Mouse (Mus musculus): ENCODE data around the gene Macrod2. TPM values are rescaled to one million over a fixed set of nuclear protein-coding genes. Genes with fewer than 3 reads are reported as not detected.

Gene Macrod2
- polyA plus RNA-seq, 1 experiment from 2014 or later, result 28.7 TPM

DNA sequence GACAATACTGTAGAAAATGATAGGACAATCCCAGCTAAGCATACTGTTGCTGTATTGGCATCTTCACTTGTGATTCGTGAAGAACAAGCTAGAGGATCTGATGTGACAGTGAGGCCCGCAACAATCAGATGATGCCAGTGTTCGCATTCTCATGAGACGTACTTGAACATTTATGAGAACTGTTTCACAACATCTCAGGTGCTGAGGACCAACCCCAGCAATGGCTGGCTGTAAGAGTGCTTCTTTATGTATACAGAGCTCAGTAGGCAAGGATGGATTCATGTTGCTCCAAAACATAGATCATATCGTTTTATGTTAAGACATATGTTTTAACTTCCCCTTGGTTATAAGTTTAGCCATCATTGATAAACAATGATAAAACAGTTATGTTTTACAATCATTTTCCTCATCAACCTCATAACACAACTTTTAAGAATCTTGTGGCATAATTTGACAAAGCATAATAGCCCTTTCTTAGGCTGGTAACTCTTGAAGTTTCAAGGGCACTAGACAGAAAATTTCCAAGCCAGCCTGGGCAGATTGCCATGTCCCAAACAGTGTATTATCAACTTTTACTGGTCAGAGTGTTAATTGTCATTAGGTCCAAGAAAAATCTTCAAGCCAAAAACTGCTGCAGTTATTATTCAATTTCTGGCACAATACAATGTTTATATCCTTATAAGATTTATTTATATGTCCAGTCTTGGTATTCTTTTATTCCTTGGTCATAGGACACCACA, 140.9 kb downstream of the Macrod2 start:
- Histone ChIP-seq H3K36me3 (ENCODE audit: insufficient read depth, low read length) (no peaks in the 10 kb centered on the region), H3K9me3 (ENCODE audit: low read length) (no peaks in the 10 kb centered on the region), H3K27ac (ENCODE audit: low read length) (no peak overlapping the region), H3K27me3 (ENCODE audit: insufficient read depth, low read length) (no peaks in the 10 kb centered on the region), H3K4me2 (replicated peaks; ENCODE audit: low read depth, low read length) (no peak overlapping the region), H3K4me1 (ENCODE audit: insufficient read depth, low read length) (no peaks in the 10 kb centered on the region), H3K9ac (replicated peaks; ENCODE audit: low read length) (no peak overlapping the region), H3K4me3 (ENCODE audit: low read length) (no peak overlapping the region)
- ATAC-seq (ENCODE audit: low FRiP score, low TSS enrichment), result no peak
- WGBS, result 91% methylated on average over 5 of the region's 5 CpGs

DNA sequence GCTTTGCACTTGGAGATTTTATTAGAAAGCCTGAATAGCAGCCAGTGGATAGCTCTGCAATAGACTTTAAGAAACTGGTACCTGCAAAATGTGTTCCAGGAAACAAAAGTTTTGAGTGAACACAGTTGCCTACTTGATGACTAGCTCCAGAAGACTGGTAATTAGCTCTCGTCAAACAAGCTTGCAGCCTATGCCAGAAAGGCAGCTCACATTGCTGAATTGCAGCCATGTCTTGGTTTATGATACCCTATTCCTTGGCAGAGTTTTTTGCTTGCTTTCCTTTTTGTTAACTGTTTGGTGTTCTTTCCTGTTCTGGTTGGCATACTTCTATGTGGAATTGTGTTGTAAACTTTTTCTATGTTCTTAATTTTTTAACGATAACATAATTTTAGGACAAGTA, 154.2 kb downstream of the Macrod2 start:
- Histone ChIP-seq H3K9me3 (ENCODE audit: low read length) (no peaks in the 10 kb centered on the region), H3K27ac (ENCODE audit: low read length) (no peak overlapping the region), H3K4me3 (ENCODE audit: low read length) (no peak overlapping the region), H3K4me2 (replicated peaks; ENCODE audit: low read depth, low read length) (no peak overlapping the region), H3K36me3 (ENCODE audit: insufficient read depth, low read length) (no peaks in the 10 kb centered on the region), H3K27me3 (ENCODE audit: insufficient read depth, low read length) (no peaks in the 10 kb centered on the region), H3K4me1 (ENCODE audit: insufficient read depth, low read length) (no peaks in the 10 kb centered on the region), H3K9ac (replicated peaks; ENCODE audit: low read length) (no peak overlapping the region)
- WGBS, result 60% methylated on average over 2 of the region's 2 CpGs
- no peak for ATAC-seq (ENCODE audit: low FRiP score, low TSS enrichment)

DNA sequence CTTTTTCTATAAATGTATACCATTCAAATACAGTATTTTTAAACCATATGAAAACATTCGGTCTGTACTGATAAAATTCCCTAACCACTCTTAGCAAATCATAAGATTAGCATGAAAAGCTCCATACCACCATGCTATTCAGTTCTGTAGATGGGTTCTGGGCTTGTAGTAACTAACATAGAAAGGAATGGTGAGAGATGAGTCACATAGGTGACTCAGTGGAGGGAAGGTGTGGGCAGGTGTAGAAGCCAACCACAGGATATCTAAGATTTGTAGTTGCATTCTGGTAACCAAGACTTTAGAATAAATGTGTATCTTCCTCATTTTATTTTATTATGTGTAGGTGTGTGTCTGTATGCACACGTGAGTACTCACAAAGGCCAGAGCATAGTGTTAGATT, 166.3 kb downstream of the Macrod2 start:
- Histone ChIP-seq H3K27me3 (ENCODE audit: insufficient read depth, low read length) (no peaks in the 10 kb centered on the region), H3K9ac (replicated peaks; ENCODE audit: low read length) (no peak overlapping the region), H3K4me3 (ENCODE audit: low read length) (no peak overlapping the region), H3K36me3 (ENCODE audit: insufficient read depth, low read length) (no peaks in the 10 kb centered on the region), H3K9me3 (ENCODE audit: low read length) (no peaks in the 10 kb centered on the region), H3K4me1 (ENCODE audit: insufficient read depth, low read length) (no peaks in the 10 kb centered on the region), H3K4me2 (replicated peaks; ENCODE audit: low read depth, low read length) (no peak overlapping the region), H3K27ac (ENCODE audit: low read length) (no peak overlapping the region)
- ATAC-seq (ENCODE audit: low FRiP score, low TSS enrichment), result no peak
- 88% methylated on average over 2 of the region's 2 CpGs for WGBS

DNA sequence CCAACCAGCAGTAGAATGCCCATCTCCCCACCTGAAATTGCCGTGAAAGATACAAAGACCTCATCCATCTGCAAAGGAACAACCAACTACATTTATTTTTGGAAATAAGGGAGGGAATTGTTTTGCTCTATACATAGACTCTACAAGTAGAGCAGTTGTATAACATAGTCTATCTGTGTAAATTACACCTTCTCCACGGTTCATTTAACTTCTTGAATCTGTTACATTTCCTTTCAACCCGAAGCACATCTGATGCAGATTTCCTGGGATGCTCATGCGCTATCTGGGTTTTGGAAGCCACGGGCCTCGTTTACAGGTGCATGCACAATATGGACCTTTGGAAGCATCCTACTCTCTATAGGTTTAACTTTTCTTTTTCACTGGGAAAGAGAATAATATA, 175.8 kb downstream of the Macrod2 start:
- Histone ChIP-seq H3K4me1 (ENCODE audit: insufficient read depth, low read length) (no peaks in the 10 kb centered on the region), H3K9me3 (ENCODE audit: low read length) (no peaks in the 10 kb centered on the region)
- 70% methylated on average over 6 of the region's 6 CpGs for WGBS

DNA sequence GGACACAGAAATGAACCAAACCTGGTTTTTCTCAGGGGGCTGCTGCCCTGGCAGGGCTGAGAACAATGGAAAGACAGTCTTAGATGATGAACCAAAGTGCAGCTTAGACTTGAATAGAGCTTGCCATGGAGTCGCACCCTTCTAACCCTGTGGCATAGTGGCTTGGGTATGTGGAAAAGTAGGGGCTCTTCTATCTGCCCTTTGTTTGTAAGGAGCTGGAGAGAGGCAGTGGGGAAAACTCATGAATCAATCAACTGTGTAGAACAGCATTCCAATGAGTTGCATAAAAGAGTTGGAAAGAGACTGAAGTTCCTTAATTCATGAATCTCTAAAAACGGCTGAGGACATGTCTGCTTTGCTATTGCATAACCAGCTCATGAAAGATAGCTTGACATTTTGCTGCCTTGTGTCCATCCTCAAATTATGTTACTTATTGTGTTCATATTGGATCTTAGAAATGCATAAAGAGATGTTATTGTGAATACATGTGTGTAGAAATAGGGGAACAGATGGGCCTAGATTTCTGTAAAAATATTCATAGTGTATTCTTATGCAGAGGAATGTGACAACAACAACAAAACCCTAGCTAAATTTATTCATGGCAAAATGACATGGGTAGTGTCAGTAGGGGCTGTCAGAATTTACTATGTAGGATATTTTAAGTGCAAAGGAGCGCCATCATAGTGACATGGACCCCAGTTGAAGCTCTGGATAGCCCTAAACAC, 197.6 kb downstream of the Macrod2 start:
- H3K4me2 ChIP-seq (replicated peaks; ENCODE audit: low read depth, low read length), result no peak overlapping the region
- H3K27me3 ChIP-seq (ENCODE audit: insufficient read depth, low read length), result no peaks in the 10 kb centered on the region
- no peak overlapping the region for H3K4me3 ChIP-seq (ENCODE audit: low read length)
- WGBS, result 72% methylated on average over 3 of the region's 3 CpGs
- no peaks in the 10 kb centered on the region for H3K36me3 ChIP-seq (ENCODE audit: insufficient read depth, low read length)
- no peaks in the 10 kb centered on the region for H3K4me1 ChIP-seq (ENCODE audit: insufficient read depth, low read length)
- H3K9ac ChIP-seq (replicated peaks; ENCODE audit: low read length), result no peak overlapping the region
- ATAC-seq (ENCODE audit: low FRiP score, low TSS enrichment), result no peak
- no peak overlapping the region for H3K27ac ChIP-seq (ENCODE audit: low read length)
- H3K9me3 ChIP-seq (ENCODE audit: low read length), result no peaks in the 10 kb centered on the region

More for the DNA sequence above, 175.8 kb downstream of the Macrod2 start:
- H3K4me2 ChIP-seq (replicated peaks; ENCODE audit: low read depth, low read length), result no peak overlapping the region
- no peak overlapping the region for H3K9ac ChIP-seq (replicated peaks; ENCODE audit: low read length)
- H3K36me3 ChIP-seq (ENCODE audit: insufficient read depth, low read length), result no peaks in the 10 kb centered on the region
- H3K27me3 ChIP-seq (ENCODE audit: insufficient read depth, low read length), result no peaks in the 10 kb centered on the region
- no peak overlapping the region for H3K27ac ChIP-seq (ENCODE audit: low read length)
- no peak overlapping the region for H3K4me3 ChIP-seq (ENCODE audit: low read length)
- no peak for ATAC-seq (ENCODE audit: low FRiP score, low TSS enrichment)

DNA sequence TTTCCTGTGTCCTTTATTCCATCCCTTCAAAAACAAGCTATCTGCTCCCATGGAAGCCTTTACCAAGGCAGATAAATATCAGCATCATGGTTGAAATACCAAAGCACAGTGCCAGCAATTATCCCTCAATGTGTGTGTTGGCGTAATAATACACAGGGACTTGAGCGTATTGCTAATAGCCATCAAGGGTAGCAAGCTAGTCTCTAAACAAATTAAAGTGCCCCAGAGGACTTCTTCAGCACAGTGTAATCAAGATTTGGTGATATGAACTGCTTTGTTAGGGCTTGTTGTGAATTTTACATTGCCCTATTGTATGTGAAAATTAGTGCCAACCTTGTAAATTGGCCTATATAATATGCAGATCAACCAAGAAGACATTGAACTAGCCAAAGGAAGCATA, 201.8 kb downstream of the Macrod2 start:
- Histone ChIP-seq H3K36me3 (ENCODE audit: insufficient read depth, low read length) (no peaks in the 10 kb centered on the region), H3K4me2 (replicated peaks; ENCODE audit: low read depth, low read length) (no peak overlapping the region), H3K4me1 (ENCODE audit: insufficient read depth, low read length) (no peaks in the 10 kb centered on the region), H3K9me3 (ENCODE audit: low read length) (no peaks in the 10 kb centered on the region), H3K27me3 (ENCODE audit: insufficient read depth, low read length) (no peaks in the 10 kb centered on the region), H3K9ac (replicated peaks; ENCODE audit: low read length) (no peak overlapping the region), H3K27ac (ENCODE audit: low read length) (no peak overlapping the region), H3K4me3 (ENCODE audit: low read length) (no peak overlapping the region)
- no peak for ATAC-seq (ENCODE audit: low FRiP score, low TSS enrichment)
- whole genome bisulfite sequencing, result 91% methylated on average over 2 of the region's 2 CpGs

DNA sequence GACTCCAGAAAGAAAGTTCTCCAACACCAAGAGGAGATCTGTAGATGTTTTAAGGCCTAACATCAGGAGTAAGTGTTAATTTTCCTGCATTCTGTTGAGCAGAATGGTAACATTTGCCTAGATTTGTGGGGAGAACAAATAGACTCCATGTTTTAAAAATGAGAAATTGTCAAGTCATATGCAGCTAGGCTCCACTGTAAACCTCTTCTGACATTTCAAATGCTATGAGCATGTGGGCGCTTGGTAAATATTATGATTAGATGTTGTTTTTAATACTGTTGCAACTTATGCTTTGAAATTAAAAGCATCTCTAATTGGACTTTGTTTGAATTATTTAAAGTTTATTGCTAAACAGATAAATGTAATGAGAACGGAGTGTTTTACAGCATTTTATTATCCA, 220.3 kb downstream of the Macrod2 start:
- no peaks in the 10 kb centered on the region for H3K4me1 ChIP-seq (ENCODE audit: insufficient read depth, low read length)

DNA sequence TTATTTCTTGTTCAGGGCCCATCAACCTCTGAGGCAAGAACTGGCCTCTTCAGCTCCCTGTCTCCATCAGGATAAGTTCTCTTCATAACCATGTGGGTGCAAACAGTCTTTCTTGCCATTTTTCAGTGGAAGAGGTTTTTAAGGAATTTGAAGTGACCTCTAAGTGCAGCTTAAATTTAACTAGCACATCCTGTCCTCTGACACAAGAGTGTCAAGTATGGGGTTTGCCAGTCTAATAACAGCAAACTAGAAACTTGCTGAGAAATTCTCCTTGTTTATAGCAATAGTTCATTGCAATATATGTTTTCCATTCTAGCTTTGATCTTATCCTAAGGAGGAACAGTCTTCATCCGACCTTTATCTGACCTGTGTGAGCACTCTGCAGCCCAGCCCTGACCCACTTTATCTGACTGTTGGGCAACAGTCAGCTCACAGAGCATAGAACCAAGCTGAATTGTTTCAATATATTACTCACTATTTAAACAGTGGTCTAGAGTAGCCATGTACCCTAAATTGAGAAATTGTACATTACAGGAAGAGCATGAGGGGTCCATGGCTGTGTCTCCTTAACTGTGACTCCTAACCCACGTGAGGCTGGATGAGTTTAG, 226.7 kb downstream of the Macrod2 start:
- no peaks in the 10 kb centered on the region for H3K27me3 ChIP-seq (ENCODE audit: insufficient read depth, low read length)
- WGBS, result 68% methylated on average over 2 of the region's 2 CpGs

More for the DNA sequence above, 220.3 kb downstream of the Macrod2 start:
- Histone ChIP-seq H3K4me2 (replicated peaks; ENCODE audit: low read depth, low read length) (no peak overlapping the region), H3K4me3 (ENCODE audit: low read length) (no peak overlapping the region), H3K9me3 (ENCODE audit: low read length) (no peaks in the 10 kb centered on the region), H3K36me3 (ENCODE audit: insufficient read depth, low read length) (no peaks in the 10 kb centered on the region), H3K27me3 (ENCODE audit: insufficient read depth, low read length) (no peaks in the 10 kb centered on the region), H3K9ac (replicated peaks; ENCODE audit: low read length) (no peak overlapping the region), H3K27ac (ENCODE audit: low read length) (no peak overlapping the region)
- 81% methylated on average over 2 of the region's 2 CpGs for WGBS
- no peak for ATAC-seq (ENCODE audit: low FRiP score, low TSS enrichment)

DNA sequence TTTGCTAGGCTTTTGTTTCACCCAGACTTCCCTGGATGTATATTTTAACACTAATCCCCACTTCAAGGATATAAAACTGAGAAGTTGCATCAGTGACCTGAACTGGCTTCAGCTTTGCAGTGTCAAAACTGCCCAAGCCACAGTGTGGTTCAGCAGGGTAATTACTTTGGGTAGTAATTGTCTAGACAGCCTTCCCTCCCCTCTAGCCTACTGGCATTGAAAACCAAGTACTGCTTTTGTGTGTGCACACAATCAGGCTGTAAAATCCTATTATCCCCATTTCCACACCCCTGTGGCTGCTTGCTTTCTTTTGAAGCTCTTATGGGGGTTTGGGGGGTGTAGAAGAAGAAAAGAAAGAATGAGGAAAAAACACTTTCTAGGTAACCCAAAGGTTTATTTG, 258.4 kb downstream of the Macrod2 start:
- no peak overlapping the region for H3K4me2 ChIP-seq (replicated peaks; ENCODE audit: low read depth, low read length)
- H3K9ac ChIP-seq (replicated peaks; ENCODE audit: low read length), result no peak overlapping the region
- H3K9me3 ChIP-seq (ENCODE audit: low read length), result no peaks in the 10 kb centered on the region
- no peak overlapping the region for H3K4me3 ChIP-seq (ENCODE audit: low read length)
- no peaks in the 10 kb centered on the region; the same call in 1 of the 2 replicates for H3K36me3 ChIP-seq (ENCODE audit: insufficient read depth, low read length)
- H3K27me3 ChIP-seq (ENCODE audit: insufficient read depth, low read length), result no peaks in the 10 kb centered on the region
- H3K4me1 ChIP-seq (ENCODE audit: insufficient read depth, low read length), result no peaks in the 10 kb centered on the region
- no peak for ATAC-seq (ENCODE audit: low FRiP score, low TSS enrichment)
- no peak overlapping the region for H3K27ac ChIP-seq (ENCODE audit: low read length)

More for the DNA sequence above, 226.7 kb downstream of the Macrod2 start:
- H3K9ac ChIP-seq (replicated peaks; ENCODE audit: low read length), result no peak overlapping the region
- no peaks in the 10 kb centered on the region for H3K4me1 ChIP-seq (ENCODE audit: insufficient read depth, low read length)
- ATAC-seq (ENCODE audit: low FRiP score, low TSS enrichment), result no peak
- H3K4me3 ChIP-seq (ENCODE audit: low read length), result no peak overlapping the region
- H3K9me3 ChIP-seq (ENCODE audit: low read length), result no peaks in the 10 kb centered on the region
- no peak overlapping the region for H3K27ac ChIP-seq (ENCODE audit: low read length)
- H3K4me2 ChIP-seq (replicated peaks; ENCODE audit: low read depth, low read length), result no peak overlapping the region
- no peaks in the 10 kb centered on the region for H3K36me3 ChIP-seq (ENCODE audit: insufficient read depth, low read length)

DNA sequence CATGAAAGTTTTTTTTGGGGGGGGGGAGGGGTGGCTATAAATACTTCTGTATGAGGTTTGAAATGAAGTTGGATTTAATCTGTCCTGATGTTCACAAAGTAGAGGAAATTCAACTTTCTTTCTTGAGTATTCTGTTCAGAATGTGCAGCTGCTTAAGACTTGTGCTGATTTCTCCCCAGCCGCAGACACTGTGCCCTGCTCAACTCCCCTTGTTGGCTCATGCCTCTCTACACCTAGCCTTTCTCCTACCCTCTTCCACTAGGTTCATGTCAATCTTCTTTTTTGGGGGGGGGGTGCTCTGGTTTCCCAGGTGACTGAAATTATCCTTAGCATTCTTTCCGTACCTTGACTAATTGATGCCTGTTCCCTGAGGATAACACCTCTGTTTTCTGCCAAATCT, 258.9 kb downstream of the Macrod2 start:
- WGBS, result 80% methylated on average over 2 of the region's 2 CpGs
- no peak overlapping the region for H3K4me2 ChIP-seq (replicated peaks; ENCODE audit: low read depth, low read length)
- no peak overlapping the region for H3K4me3 ChIP-seq (ENCODE audit: low read length)
- no peak overlapping the region for H3K9ac ChIP-seq (replicated peaks; ENCODE audit: low read length)
- no peak for ATAC-seq (ENCODE audit: low FRiP score, low TSS enrichment)
- no peaks in the 10 kb centered on the region for H3K9me3 ChIP-seq (ENCODE audit: low read length)
- peaks cover 2% of the 10 kb centered on the region; the same call in 1 of the 2 replicates for H3K36me3 ChIP-seq (ENCODE audit: insufficient read depth, low read length)
- no peaks in the 10 kb centered on the region for H3K4me1 ChIP-seq (ENCODE audit: insufficient read depth, low read length)
- no peaks in the 10 kb centered on the region for H3K27me3 ChIP-seq (ENCODE audit: insufficient read depth, low read length)
- H3K27ac ChIP-seq (ENCODE audit: low read length), result no peak overlapping the region

All from kidney, embryonic 16.5 days (tissue).